Mouse (Mus musculus) heart, embryonic 10.5 days (tissue): ENCODE data around the gene Pde8b. TPM values are rescaled to one million over a fixed set of nuclear protein-coding genes. Genes with fewer than 3 reads are reported as not detected.
"Not testable (repeated sequence)": the region's sequence is repeated elsewhere in the genome, so short reads cannot be mapped to it uniquely, and the experiment has no call there.

Experiments
- DNase-seq: peaks from one replicate; pipeline ENCODE4 v3.0.0-alpha.2; 2017; ENCODE audit warnings: low spot score
- H3K27ac ChIP-seq: fragments of 300-500 bp; sonication (generic); 2 replicates; pipeline ENCODE4 v1.5.1; 2016; ENCODE audit warnings: mild to moderate bottlenecking
- H3K27me3 ChIP-seq: fragments of 300-500 bp; sonication (generic); 2 replicates; pipeline ENCODE4 v1.6.1; 2016; ENCODE audit warnings: mild to moderate bottlenecking; ENCODE audit not compliant: poor library complexity, insufficient read depth, severe bottlenecking
- H3K36me3 ChIP-seq: fragments of 300-500 bp; sonication (generic); 2 replicates; pipeline ENCODE4 v1.6.1; 2016; ENCODE audit warnings: mild to moderate bottlenecking, moderate library complexity
- H3K4me1 ChIP-seq: fragments of 300-500 bp; sonication (generic); 2 replicates; pipeline ENCODE4 v1.6.1; 2016; ENCODE audit warnings: mild to moderate bottlenecking
- H3K4me3 ChIP-seq: fragments of 300-500 bp; sonication (generic); 2 replicates; pipeline ENCODE4 v1.5.1; 2016; ENCODE audit warnings: mild to moderate bottlenecking, moderate library complexity
- H3K9me3 ChIP-seq: fragments of 300-500 bp; sonication (generic); 2 replicates; pipeline ENCODE4 v1.6.1; 2016; ENCODE audit warnings: mild to moderate bottlenecking, moderate library complexity
- WGBS: fragments of 180-500 bp; shearing (Covaris S2); methylation state at CpG from one replicate; pipeline ENCODE4 v1.1.7; 2016; 5-methylcytosine and 5-hydroxymethylcytosine counted together
- polyA plus RNA-seq: library from polyadenylated mRNA; unstranded; fragments of >200 nt; fragmentation: Nextera tagmentation; extraction: Ambion mirVana; gene quantifications from 2 replicates; pipeline ENCODE4 v1.2.1, GENCODE M21; 2016

The Pde8b gene
- polyA plus RNA-seq, 1 experiment from 2014 or later = 0.93 TPM

- H3K4me1 ChIP-seq = no peaks in the 10 kb centered on the region
- peaks cover 5% of the 10 kb centered on the region; the same call in 1 of the 2 replicates for H3K27me3 ChIP-seq
- 82% methylated on average over 2 of the region's 2 CpGs for WGBS
- H3K36me3 ChIP-seq = no peaks in the 10 kb centered on the region
- DNase-seq = no peak
- H3K27ac ChIP-seq = no peak overlapping the region
- H3K4me3 ChIP-seq = no peak overlapping the region
- no peaks in the 10 kb centered on the region for H3K9me3 ChIP-seq
Measured at GRCm38 (mm10) chr13:95237488-95237887, 12.6 kb downstream of the Pde8b start.

- no peaks in the 10 kb centered on the region for H3K36me3 ChIP-seq
- no peak overlapping the region for H3K4me3 ChIP-seq
- no peaks in the 10 kb centered on the region for H3K27me3 ChIP-seq
- 77% methylated on average over 8 of the region's 8 CpGs for WGBS
- H3K9me3 ChIP-seq = no peaks in the 10 kb centered on the region
- H3K27ac ChIP-seq = no peak overlapping the region
- peak; percentile 52 for DNase-seq
- H3K4me1 ChIP-seq = no peaks in the 10 kb centered on the region
Measured at GRCm38 (mm10) chr13:95235261-95235660, 14.9 kb downstream of the Pde8b start.

GRCm38 (mm10) chr13:95231366-95232138, 18.6 kb downstream of the Pde8b start:
- Histone ChIP-seq H3K27me3 (0 out of 2 replicates have a peak, but pooled peaks cover under 1% of the 10 kb centered on the region), H3K9me3 (no peaks in the 10 kb centered on the region), H3K4me1 (no peaks in the 10 kb centered on the region), H3K36me3 (no peaks in the 10 kb centered on the region), H3K27ac (no peak overlapping the region), H3K4me3 (no peak overlapping the region)
- peak; percentile 31 for DNase-seq
- 77% methylated on average over 8 of the region's 8 CpGs for WGBS

GRCm38 (mm10) chr13:95230326-95230725, 19.8 kb downstream of the Pde8b start:
- H3K9me3 ChIP-seq = no peaks in the 10 kb centered on the region
- WGBS = 64% methylated on average over 1 of the region's 1 CpGs
- H3K4me3 ChIP-seq = no peak overlapping the region
- H3K27me3 ChIP-seq = peaks cover 8% of the 10 kb centered on the region; the same call in 1 of the 2 replicates
- no peak overlapping the region for H3K27ac ChIP-seq
- DNase-seq = no peak
- no peaks in the 10 kb centered on the region for H3K36me3 ChIP-seq
- H3K4me1 ChIP-seq = no peaks in the 10 kb centered on the region

- no peak overlapping the region for H3K27ac ChIP-seq
- H3K36me3 ChIP-seq = no peaks in the 10 kb centered on the region
- WGBS = 68% methylated on average over 2 of the region's 2 CpGs
- no peaks in the 10 kb centered on the region for H3K9me3 ChIP-seq
- H3K4me1 ChIP-seq = peaks cover 10% of the 10 kb centered on the region; the same call in 1 of the 2 replicates
- H3K27me3 ChIP-seq = peaks cover 56% of the 10 kb centered on the region
- DNase-seq = no peak
- H3K4me3 ChIP-seq = no peak overlapping the region
Measured at GRCm38 (mm10) chr13:95224491-95224890, 25.6 kb downstream of the Pde8b start.

- Histone ChIP-seq H3K27me3 (peaks cover 56% of the 10 kb centered on the region), H3K4me3 (peak overlapping the region; percentile 81), H3K27ac (no peak overlapping the region), H3K4me1 (peaks cover 10% of the 10 kb centered on the region; the same call in 1 of the 2 replicates), H3K36me3 (no peaks in the 10 kb centered on the region), H3K9me3 (no peaks in the 10 kb centered on the region)
- 47% methylated on average over 2 of the region's 2 CpGs for WGBS
- no peak for DNase-seq
Measured at GRCm38 (mm10) chr13:95223427-95223772, 26.7 kb downstream of the Pde8b start.

GRCm38 (mm10) chr13:95222569-95223426, 27.3 kb downstream of the Pde8b start:
- Histone ChIP-seq H3K27ac (peak overlapping the region; percentile 62), H3K27me3 (peaks cover 56% of the 10 kb centered on the region), H3K4me1 (peaks cover 10% of the 10 kb centered on the region; the same call in 1 of the 2 replicates), H3K9me3 (no peaks in the 10 kb centered on the region), H3K4me3 (peak overlapping the region; percentile 81), H3K36me3 (no peaks in the 10 kb centered on the region)
- DNase-seq = no peak
- WGBS = 1% methylated on average over 94 of the region's 96 CpGs

DNA sequence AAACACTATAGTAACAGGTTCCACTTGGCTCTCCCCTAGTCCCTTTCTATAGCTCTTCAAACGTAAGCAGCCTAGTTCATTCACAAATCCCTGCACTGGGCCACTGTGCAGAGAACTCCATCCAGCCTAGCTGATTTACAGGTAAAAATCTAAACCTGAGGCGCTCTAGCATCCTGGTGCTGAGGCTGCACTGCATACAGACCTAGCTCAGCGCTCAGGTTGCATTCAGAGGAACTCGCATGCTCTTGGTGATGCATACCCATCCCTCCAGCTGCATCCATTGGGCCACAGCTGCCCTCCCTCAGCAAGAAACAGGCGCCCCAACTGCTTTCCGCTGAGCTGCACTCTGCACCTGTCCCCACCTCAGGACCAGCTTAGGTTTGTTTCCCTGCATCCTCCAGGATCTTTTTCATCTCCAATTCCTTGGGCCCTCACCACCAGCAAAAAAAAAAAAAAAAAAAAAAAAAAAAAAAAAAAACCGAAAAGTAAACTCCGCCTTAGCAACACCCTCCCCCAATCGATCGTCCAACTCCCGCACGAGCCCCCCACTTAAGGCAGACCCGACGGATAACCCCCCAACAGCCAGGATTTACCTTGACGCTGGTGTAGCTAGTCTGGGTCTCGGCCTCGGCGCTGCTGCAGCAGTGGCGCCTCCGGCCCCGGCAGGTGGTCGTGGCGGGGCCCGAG, 28.1 kb downstream of the Pde8b start:
- peak overlapping the region; percentile 81 for H3K4me3 ChIP-seq
- WGBS = 3% methylated on average over 24 of the region's 24 CpGs
- no peak for DNase-seq
- H3K27me3 ChIP-seq = peaks cover 56% of the 10 kb centered on the region
- H3K4me1 ChIP-seq = peaks cover 10% of the 10 kb centered on the region; the same call in 1 of the 2 replicates
- no peaks in the 10 kb centered on the region for H3K36me3 ChIP-seq
- no peaks in the 10 kb centered on the region for H3K9me3 ChIP-seq
- H3K27ac ChIP-seq = peak overlapping the region; percentile 62; the same call in 1 of the 2 replicates

GRCm38 (mm10) chr13:95215661-95216170, 34.4 kb downstream of the Pde8b start:
- not testable (repeated sequence) for H3K4me3 ChIP-seq, H3K4me1 ChIP-seq, H3K36me3 ChIP-seq, H3K9me3 ChIP-seq, DNase-seq, H3K27me3 ChIP-seq, H3K27ac ChIP-seq
- WGBS = 59% methylated on average over 1 of the region's 1 CpGs

DNA sequence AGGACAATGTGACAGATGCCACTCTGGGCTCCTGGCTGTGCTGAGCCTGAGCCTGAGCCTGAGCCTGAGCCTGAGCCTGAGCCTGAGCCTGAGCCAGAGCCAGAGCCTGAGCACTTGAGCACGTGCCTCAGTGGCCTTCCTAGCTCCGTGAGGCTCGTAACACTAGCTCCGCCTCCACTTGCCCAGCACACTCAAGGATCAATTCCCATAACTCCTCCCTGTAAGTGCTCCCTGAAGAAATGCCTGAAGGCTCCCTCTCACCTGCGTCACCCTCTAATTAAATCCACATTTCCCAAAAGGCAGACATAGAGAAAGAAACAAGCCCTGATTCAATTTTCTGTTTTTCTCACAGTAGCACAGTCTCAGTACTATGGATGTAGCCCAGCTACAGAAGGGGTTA, 37.8 kb downstream of the Pde8b start:
- 74% methylated on average over 5 of the region's 5 CpGs for WGBS
- Histone ChIP-seq H3K27ac (no peak overlapping the region), H3K9me3 (no peaks in the 10 kb centered on the region), H3K4me1 (no peaks in the 10 kb centered on the region), H3K36me3 (no peaks in the 10 kb centered on the region), H3K27me3 (no peaks in the 10 kb centered on the region), H3K4me3 (no peak overlapping the region)
- no peak for DNase-seq

GRCm38 (mm10) chr13:95207301-95207700, 42.8 kb downstream of the Pde8b start:
- not testable (repeated sequence) for DNase-seq, H3K27ac ChIP-seq, H3K27me3 ChIP-seq, H3K36me3 ChIP-seq, H3K9me3 ChIP-seq, H3K4me1 ChIP-seq, H3K4me3 ChIP-seq
- WGBS = 85% methylated on average over 7 of the region's 7 CpGs

DNA sequence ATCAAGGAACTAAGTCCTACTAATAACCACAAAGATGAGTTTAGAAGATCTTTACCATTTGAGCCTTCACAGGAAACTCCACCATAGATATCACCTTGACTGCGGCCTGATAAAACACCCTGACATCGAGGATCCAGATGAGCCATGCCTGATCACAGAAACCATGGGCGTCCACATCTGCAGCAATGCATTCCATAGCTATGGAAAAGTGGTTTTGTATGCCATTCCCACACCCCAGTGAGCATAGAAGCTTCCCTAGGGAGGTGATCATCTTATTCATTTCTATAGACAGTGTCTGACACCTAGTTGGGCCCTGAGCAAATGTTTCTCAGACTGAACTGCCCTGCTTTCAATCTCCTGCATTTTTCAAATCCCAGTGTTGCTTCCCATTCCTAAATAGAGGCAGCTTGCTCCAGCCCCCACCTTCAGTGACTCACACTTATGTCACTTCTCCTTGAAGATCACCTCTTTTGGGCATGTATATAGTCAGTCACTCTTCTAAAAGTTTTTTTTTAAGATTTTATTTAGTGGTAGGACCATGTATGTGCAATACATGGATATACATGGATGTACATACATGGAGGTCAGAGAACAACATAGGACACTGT, 47.9 kb downstream of the Pde8b start:
- Histone ChIP-seq H3K4me3 (no peak overlapping the region), H3K27me3 (no peaks in the 10 kb centered on the region), H3K27ac (no peak overlapping the region), H3K36me3 (no peaks in the 10 kb centered on the region), H3K9me3 (no peaks in the 10 kb centered on the region), H3K4me1 (no peaks in the 10 kb centered on the region)
- DNase-seq = no peak
- WGBS = 82% methylated on average over 3 of the region's 3 CpGs
